Mouse (Mus musculus) MEL-GATA-1-ER (cell line): ENCODE data around the gene Cuedc1.

Experiments
- DNase-seq: peaks from one replicate; pipeline ENCODE4 v3.0.0-alpha.2; 2012; ENCODE audit warnings: low read depth; ENCODE audit errors: extremely low read depth

Cuedc1 gene

GRCm38 (mm10) chr11:88166471-88166870, 68.6 kb downstream of the Cuedc1 start:
- DNase-seq: no peak

GRCm38 (mm10) chr11:88168611-88169010, 70.8 kb downstream of the Cuedc1 start:
- DNase-seq: no peak

GRCm38 (mm10) chr11:88169531-88170040, 71.7 kb downstream of the Cuedc1 start:
- no peak for DNase-seq

- DNase-seq: no peak
These were observed 72.7 kb downstream of the Cuedc1 start for GRCm38 (mm10) chr11:88170606-88171005.

DNA sequence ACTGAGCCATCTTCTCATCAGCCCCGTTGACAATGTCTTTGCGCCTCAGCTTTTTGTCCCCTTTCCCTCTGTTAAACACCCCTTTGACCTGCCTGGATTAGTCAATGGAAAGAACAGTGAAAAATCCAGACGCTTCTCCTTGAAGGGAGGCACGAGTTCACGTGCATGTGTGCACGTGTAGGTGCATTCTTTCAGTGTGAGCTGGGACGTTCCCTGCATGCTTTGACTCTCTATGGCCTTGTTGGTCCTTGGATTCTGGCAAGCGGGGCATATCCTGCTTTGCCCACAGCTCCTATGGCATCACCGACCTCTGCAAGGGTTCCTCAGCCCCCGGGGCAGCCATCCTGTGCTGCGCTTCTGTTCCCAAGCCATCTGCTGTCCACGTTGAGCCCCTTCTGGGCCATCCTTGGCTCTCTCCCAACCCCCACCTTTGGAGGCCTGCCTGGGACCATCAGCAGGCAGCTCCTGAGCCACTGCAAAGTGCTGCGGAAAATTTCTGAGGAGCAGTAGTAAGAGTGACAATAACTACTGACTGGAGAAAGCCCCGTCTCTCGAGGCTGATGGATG, 74.1 kb downstream of the Cuedc1 start:
- no peak for DNase-seq

GRCm38 (mm10) chr11:88172601-88173325, 74.9 kb downstream of the Cuedc1 start:
- no peak for DNase-seq

- DNase-seq: no peak
These were observed 75.6 kb downstream of the Cuedc1 start for GRCm38 (mm10) chr11:88173386-88174025.

- DNase-seq: no peak
These were observed 82.7 kb downstream of the Cuedc1 start for GRCm38 (mm10) chr11:88180467-88180958.

GRCm38 (mm10) chr11:88180959-88181619, 83.2 kb downstream of the Cuedc1 start:
- DNase-seq: no peak

DNA sequence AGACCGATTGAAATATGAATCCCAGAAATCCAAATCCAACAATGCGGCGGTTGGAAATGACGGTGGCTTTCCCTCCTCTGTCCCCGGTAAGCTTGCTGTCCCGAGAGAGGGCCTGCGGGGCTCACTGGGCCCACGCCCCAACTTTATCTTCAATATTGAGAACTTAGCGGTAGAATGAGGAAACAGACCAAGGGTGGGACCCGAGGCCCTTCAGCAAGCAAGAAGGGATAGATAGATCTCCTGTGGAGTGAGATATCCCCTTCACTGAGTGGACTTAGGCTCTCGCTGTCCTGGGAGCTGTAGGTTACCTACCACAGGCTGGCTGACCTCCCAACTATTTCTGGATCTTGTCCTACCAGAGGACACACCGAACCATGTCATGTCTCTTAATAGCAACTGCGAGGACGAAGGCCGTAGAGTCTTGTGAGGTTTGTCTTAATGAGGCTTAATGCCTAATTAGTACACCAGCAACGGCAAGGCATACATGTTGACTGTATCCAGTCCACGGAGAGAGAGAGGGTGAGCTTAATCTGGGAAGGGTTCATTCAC, 86.8 kb downstream of the Cuedc1 start:
- DNase-seq: peak; percentile 63

DNA sequence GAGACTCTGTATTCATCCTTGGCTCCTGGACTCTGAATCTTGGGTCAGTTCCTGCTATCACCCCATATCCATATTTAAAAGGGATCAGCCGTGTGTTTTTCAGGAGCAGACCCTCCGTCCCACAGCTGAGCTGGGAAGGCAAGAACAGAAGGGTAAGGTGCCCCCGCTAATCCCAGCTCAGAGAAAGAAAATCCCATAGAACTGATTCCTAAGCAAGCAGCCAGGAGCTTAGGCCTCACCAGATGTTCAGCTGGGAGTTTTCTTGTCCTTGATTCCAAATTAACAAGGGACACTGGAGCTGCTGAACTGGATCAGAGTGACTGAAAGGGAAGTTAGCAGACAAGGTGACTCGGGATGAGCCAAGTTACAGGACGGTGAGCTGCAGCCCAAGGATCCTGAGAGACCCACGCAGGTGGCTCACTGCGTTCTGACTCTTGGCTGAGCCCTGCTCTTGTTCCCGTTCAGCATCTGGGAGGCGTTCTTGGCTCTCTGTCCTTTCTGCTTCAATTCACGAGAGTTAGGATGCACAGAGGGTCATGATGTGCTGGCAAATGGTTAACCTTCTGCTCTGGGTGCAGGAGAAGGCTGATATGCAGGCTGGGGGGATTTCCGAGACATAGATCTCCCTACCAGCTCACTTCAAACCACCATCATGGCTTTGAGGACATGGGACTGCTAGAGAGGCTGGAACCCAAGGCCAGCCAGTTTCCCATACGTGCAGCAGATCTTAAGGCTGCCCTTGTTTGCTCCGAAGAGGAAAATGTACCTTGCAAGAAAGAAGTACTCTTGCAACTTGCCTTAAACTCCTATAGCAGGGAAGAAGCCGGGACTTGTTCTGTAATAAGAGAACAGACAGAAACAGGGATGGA, 88.5 kb downstream of the Cuedc1 start:
- no peak for DNase-seq

- DNase-seq: no peak
These were observed 89.0 kb downstream of the Cuedc1 start for GRCm38 (mm10) chr11:88186947-88187243.

- DNase-seq: peak; percentile 76
These were observed 89.7 kb downstream of the Cuedc1 start for GRCm38 (mm10) chr11:88187417-88188133.

GRCm38 (mm10) chr11:88188216-88188615, 90.4 kb downstream of the Cuedc1 start:
- no peak for DNase-seq

DNA sequence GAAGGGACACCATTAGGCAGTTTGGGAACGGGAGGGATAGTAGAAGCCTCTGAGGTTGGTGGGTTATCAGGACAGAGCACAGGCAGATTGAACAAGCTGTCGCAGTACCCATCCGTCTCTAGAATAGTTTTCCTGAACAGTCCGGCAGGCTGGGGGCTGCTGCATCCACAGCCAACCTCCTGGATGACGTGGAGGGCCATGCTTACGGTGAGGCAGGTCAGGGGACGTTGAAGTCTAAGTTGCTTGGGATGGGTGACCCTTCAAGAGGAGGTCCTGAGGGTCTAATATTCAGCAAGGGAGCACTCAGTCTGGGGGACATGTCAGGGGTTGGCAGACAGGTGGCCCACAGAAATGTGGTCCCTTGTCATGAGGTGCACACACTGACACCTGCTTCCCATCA, 90.8 kb downstream of the Cuedc1 start:
- no peak for DNase-seq

- no peak for DNase-seq
These were observed 94.7 kb downstream of the Cuedc1 start for GRCm38 (mm10) chr11:88192595-88192994.

DNA sequence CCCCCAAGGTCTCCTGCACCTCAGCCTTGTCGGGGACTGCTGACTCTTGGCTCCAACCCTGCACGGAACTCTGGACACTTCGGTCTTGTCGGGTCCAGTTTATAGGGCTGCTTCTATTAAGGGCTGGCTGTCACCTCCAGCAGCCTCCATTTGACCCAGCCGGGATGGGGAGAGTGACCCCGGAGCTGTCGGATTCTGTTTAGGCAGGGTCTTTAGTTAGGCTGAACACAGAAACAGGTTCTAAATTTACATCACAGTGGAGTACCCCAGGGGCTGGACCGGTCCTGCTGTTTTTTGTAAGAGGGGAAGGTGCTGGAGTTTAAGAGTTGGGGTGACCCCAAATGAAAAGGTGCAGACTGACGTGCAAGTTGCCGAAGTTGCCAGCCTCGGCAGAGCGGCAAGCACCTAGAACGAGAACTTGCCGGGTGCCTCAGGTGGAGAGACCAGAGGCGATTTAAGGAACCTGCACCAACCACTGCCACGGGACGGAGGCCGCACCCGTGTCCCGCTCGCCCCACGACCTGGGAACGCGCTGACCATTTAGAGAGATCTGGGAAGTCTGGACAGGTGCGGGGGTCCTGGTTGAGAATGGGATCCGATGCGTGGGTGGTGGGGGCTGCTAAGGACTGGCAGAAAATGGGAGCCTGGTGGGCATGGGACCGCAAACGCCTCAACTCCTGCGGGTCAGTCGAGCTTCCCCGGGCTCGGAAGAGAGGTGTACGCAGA, 95.4 kb downstream of the Cuedc1 start:
- no peak for DNase-seq

GRCm38 (mm10) chr11:88193824-88194696, 96.2 kb downstream of the Cuedc1 start:
- DNase-seq: no peak
